Mouse (Mus musculus) megakaryocyte, embryonic 14.5 days (primary cell): ENCODE data around the gene Nsg1.

Experiments used
- FLI1 ChIP-seq: IDR thresholded peaks from 2 replicates; pipeline ENCODE4 v1.6.1; 2012; ENCODE audit warnings: low read length, inconsistent platforms, mixed read lengths
- GATA1 ChIP-seq: IDR thresholded peaks from 3 replicates; pipeline ENCODE4 v1.6.1; 2012; ENCODE audit warnings: mixed read lengths, low read length, inconsistent platforms, borderline replicate concordance

DNA sequence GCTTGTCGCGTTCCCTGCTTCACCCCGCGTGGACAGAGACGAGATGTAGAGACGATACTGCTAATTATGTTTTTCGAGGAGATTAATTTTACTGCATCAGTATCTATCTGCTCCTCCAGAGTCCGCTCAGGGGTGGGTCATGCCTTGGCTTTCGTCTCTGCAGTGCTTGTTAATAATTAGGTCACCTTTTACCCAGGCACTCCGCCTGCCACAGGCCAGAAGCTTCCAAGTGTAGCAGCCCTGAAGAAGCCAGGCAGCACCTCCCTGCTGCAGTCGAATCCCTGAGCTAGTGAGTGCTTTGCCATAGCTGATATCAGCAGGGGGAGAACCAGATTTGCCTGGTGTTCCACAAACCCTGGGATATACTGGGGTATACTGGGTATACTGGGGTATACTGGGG, 8.8 kb upstream of the Nsg1 start:
- TF ChIP-seq GATA1: no peak
- no peak for TF ChIP-seq FLI1
